Mouse (Mus musculus) limb, embryonic 10.5 days (tissue): ENCODE data around the gene Ube2c. TPM values are rescaled to one million over a fixed set of nuclear protein-coding genes. Genes with fewer than 3 reads are reported as not detected.

Source experiments
- DNase-seq: peaks from one replicate; pipeline ENCODE4 v3.0.0-alpha.2; 2017; ENCODE audit warnings: low spot score
- H3K27ac ChIP-seq: fragments of 300-500 bp; sonication (generic); 2 replicates; pipeline ENCODE4 v1.5.1; 2016; ENCODE audit warnings: mild to moderate bottlenecking
- H3K27me3 ChIP-seq: fragments of 300-500 bp; sonication (generic); 2 replicates; pipeline ENCODE4 v1.6.1; 2016; ENCODE audit warnings: low read depth, mild to moderate bottlenecking; ENCODE audit not compliant: poor library complexity, severe bottlenecking
- H3K36me3 ChIP-seq: fragments of 300-500 bp; sonication (generic); 2 replicates; pipeline ENCODE4 v1.6.1; 2016; ENCODE audit warnings: mild to moderate bottlenecking, moderate library complexity
- H3K4me1 ChIP-seq: fragments of 300-500 bp; sonication (generic); 2 replicates; pipeline ENCODE4 v1.6.1; 2016
- H3K4me3 ChIP-seq: fragments of 300-500 bp; sonication (generic); 2 replicates; pipeline ENCODE4 v1.5.1; 2016; ENCODE audit warnings: mild to moderate bottlenecking, moderate library complexity
- H3K9me3 ChIP-seq: fragments of 300-500 bp; sonication (generic); replicated peaks from 2 replicates; pipeline ENCODE4 v1.6.1; 2016; ENCODE audit warnings: mild to moderate bottlenecking
- WGBS: fragments of 180-500 bp; shearing (Covaris S2); methylation state at CpG from one replicate; pipeline ENCODE4 v1.1.7; 2016; 5-methylcytosine and 5-hydroxymethylcytosine counted together
- polyA plus RNA-seq: library from polyadenylated mRNA; unstranded; fragments of >200 nt; fragmentation: Nextera tagmentation; extraction: Ambion mirVana; gene quantifications from 2 replicates; pipeline ENCODE4 v1.2.1, GENCODE M21; 2016

Gene Ube2c
- polyA plus RNA-seq, 1 experiment from 2014 or later = 617 TPM

GRCm38 (mm10) chr2:164770279-164770678 lies 581 bp downstream of the Ube2c start:
- H3K36me3 ChIP-seq = peaks cover 66% of the 10 kb centered on the region
- peak; percentile 36 for DNase-seq
- peak overlapping the region; percentile 99 for H3K4me3 ChIP-seq

GRCm38 (mm10) chr2:164771123-164771522 lies 1.4 kb downstream of the Ube2c start:
- peak overlapping the region; percentile 98; the same call in 1 of the 2 replicates for H3K27ac ChIP-seq
- peak overlapping the region; percentile 99 for H3K4me3 ChIP-seq
- H3K4me1 ChIP-seq = peaks cover 23% of the 10 kb centered on the region
- H3K36me3 ChIP-seq = peaks cover 57% of the 10 kb centered on the region
- 88% methylated on average over 8 of the region's 8 CpGs for WGBS
- no peaks in the 10 kb centered on the region for H3K9me3 ChIP-seq
- no peak for DNase-seq
- H3K27me3 ChIP-seq = no peaks in the 10 kb centered on the region

More at GRCm38 (mm10) chr2:164770279-164770678, 581 bp downstream of the Ube2c start:
- WGBS = 3% methylated on average over 15 of the region's 15 CpGs
- no peaks in the 10 kb centered on the region for H3K9me3 ChIP-seq
- no peaks in the 10 kb centered on the region for H3K27me3 ChIP-seq
- H3K27ac ChIP-seq = peak overlapping the region; percentile 98
- H3K4me1 ChIP-seq = peaks cover 23% of the 10 kb centered on the region

- Histone ChIP-seq H3K36me3 (peaks cover 35% of the 10 kb centered on the region), H3K27ac (no peak overlapping the region), H3K9me3 (no peaks in the 10 kb centered on the region), H3K27me3 (peaks cover 12% of the 10 kb centered on the region; the same call in 1 of the 2 replicates), H3K4me1 (peaks cover 23% of the 10 kb centered on the region), H3K4me3 (no peak overlapping the region)
- no peak for DNase-seq
- 76% methylated on average over 14 of the region's 14 CpGs for WGBS
Measured at GRCm38 (mm10) chr2:164773229-164773988, 3.7 kb downstream of the Ube2c start.

GRCm38 (mm10) chr2:164773989-164774364 lies 4.3 kb downstream of the Ube2c start:
- 91% methylated on average over 5 of the region's 5 CpGs for WGBS
- H3K36me3 ChIP-seq = peaks cover 34% of the 10 kb centered on the region
- H3K9me3 ChIP-seq = no peaks in the 10 kb centered on the region
- H3K4me1 ChIP-seq = peaks cover 23% of the 10 kb centered on the region
- DNase-seq = no peak
- H3K27me3 ChIP-seq = peaks cover 12% of the 10 kb centered on the region; the same call in 1 of the 2 replicates
- no peak overlapping the region for H3K4me3 ChIP-seq
- H3K27ac ChIP-seq = no peak overlapping the region

GRCm38 (mm10) chr2:164776130-164776529 lies 6.4 kb downstream of the Ube2c start:
- H3K27ac ChIP-seq = no peak overlapping the region
- DNase-seq = no peak
- no peaks in the 10 kb centered on the region for H3K9me3 ChIP-seq
- no peak overlapping the region for H3K4me3 ChIP-seq
- peaks cover 13% of the 10 kb centered on the region for H3K4me1 ChIP-seq
- WGBS = 89% methylated on average over 6 of the region's 6 CpGs
- H3K27me3 ChIP-seq = peaks cover 12% of the 10 kb centered on the region; the same call in 1 of the 2 replicates
- peaks cover 27% of the 10 kb centered on the region for H3K36me3 ChIP-seq

GRCm38 (mm10) chr2:164776801-164777200 lies 7.1 kb downstream of the Ube2c start:
- Histone ChIP-seq H3K9me3 (no peaks in the 10 kb centered on the region), H3K4me1 (peaks cover 6% of the 10 kb centered on the region), H3K4me3 (no peak overlapping the region), H3K27ac (no peak overlapping the region), H3K36me3 (peaks cover 20% of the 10 kb centered on the region), H3K27me3 (peaks cover 12% of the 10 kb centered on the region; the same call in 1 of the 2 replicates)
- no peak for DNase-seq
- WGBS = 64% methylated on average over 17 of the region's 17 CpGs

GRCm38 (mm10) chr2:164777246-164778014 lies 7.7 kb downstream of the Ube2c start:
- WGBS = 83% methylated on average over 30 of the region's 30 CpGs

GRCm38 (mm10) chr2:164778015-164778287 lies 8.3 kb downstream of the Ube2c start:
- Histone ChIP-seq H3K36me3 (peaks cover 9% of the 10 kb centered on the region), H3K27ac (no peak overlapping the region), H3K27me3 (peaks cover 12% of the 10 kb centered on the region; the same call in 1 of the 2 replicates), H3K4me3 (no peak overlapping the region), H3K4me1 (no peaks in the 10 kb centered on the region), H3K9me3 (no peaks in the 10 kb centered on the region)
- 94% methylated on average over 11 of the region's 11 CpGs for WGBS
- no peak for DNase-seq

More at GRCm38 (mm10) chr2:164777246-164778014, 7.7 kb downstream of the Ube2c start:
- H3K4me3 ChIP-seq = no peak overlapping the region
- no peak for DNase-seq
- H3K27ac ChIP-seq = no peak overlapping the region
- no peaks in the 10 kb centered on the region for H3K9me3 ChIP-seq
- H3K36me3 ChIP-seq = peaks cover 14% of the 10 kb centered on the region
- H3K27me3 ChIP-seq = peaks cover 12% of the 10 kb centered on the region; the same call in 1 of the 2 replicates
- H3K4me1 ChIP-seq = 0 out of 2 replicates have a peak, but pooled peaks cover under 1% of the 10 kb centered on the region

GRCm38 (mm10) chr2:164778809-164779208 lies 9.1 kb downstream of the Ube2c start:
- H3K4me1 ChIP-seq = no peaks in the 10 kb centered on the region
- H3K36me3 ChIP-seq = no peaks in the 10 kb centered on the region
- H3K9me3 ChIP-seq = no peaks in the 10 kb centered on the region
- no peak for DNase-seq
- no peak overlapping the region for H3K27ac ChIP-seq
- H3K27me3 ChIP-seq = peaks cover 12% of the 10 kb centered on the region; the same call in 1 of the 2 replicates
- no peak overlapping the region for H3K4me3 ChIP-seq
- 86% methylated on average over 7 of the region's 7 CpGs for WGBS

- H3K9me3 ChIP-seq = no peaks in the 10 kb centered on the region
- 66% methylated on average over 8 of the region's 8 CpGs for WGBS
- peaks cover 12% of the 10 kb centered on the region; the same call in 1 of the 2 replicates for H3K27me3 ChIP-seq
- DNase-seq = no peak
- no peak within 1 kb of the TSS for H3K4me3 ChIP-seq
- no peaks in the 10 kb centered on the region for H3K36me3 ChIP-seq
- peaks cover under 1% of the 10 kb centered on the region for H3K4me1 ChIP-seq
- no peak within 1 kb of the TSS for H3K27ac ChIP-seq
Measured at GRCm38 (mm10) chr2:164779481-164780086, 9.9 kb downstream of the Ube2c start, which contains the start of gene Tnnc2. Tnnc2 (minus strand) TSS chr2:164779967.

- 69% methylated on average over 4 of the region's 4 CpGs for WGBS
- no peaks in the 10 kb centered on the region for H3K9me3 ChIP-seq
- H3K27me3 ChIP-seq = peaks cover 6% of the 10 kb centered on the region; the same call in 1 of the 2 replicates
- DNase-seq = no peak
- peaks cover 18% of the 10 kb centered on the region for H3K4me1 ChIP-seq
- H3K27ac ChIP-seq = no peak overlapping the region
- no peaks in the 10 kb centered on the region for H3K36me3 ChIP-seq
- no peak overlapping the region for H3K4me3 ChIP-seq
Measured at GRCm38 (mm10) chr2:164781876-164782275, 12.2 kb downstream of the Ube2c start.

- no peak overlapping the region for H3K4me3 ChIP-seq
- WGBS = 73% methylated on average over 7 of the region's 7 CpGs
- DNase-seq = no peak
- no peak overlapping the region for H3K27ac ChIP-seq
- H3K36me3 ChIP-seq = 0 out of 2 replicates have a peak, but pooled peaks cover 6% of the 10 kb centered on the region
- no peaks in the 10 kb centered on the region for H3K9me3 ChIP-seq
- no peaks in the 10 kb centered on the region for H3K27me3 ChIP-seq
- peaks cover 20% of the 10 kb centered on the region for H3K4me1 ChIP-seq
Measured at GRCm38 (mm10) chr2:164783926-164784581, 14.4 kb downstream of the Ube2c start.
